Mouse (Mus musculus) liver, embryonic 14.5 days (tissue): ENCODE measurements around the gene Stam2.

Experiments used
- CTCF ChIP-seq: IDR thresholded peaks from 2 replicates; pipeline ENCODE4 v1.5.1; 2016; ENCODE audit warnings: antibody characterized with exemption, low read depth, control low read depth
- EP300 ChIP-seq: IDR thresholded peaks from 2 replicates; pipeline ENCODE4 v1.6.1; 2016; ENCODE audit warnings: antibody characterized with exemption, low read depth

- TF ChIP-seq CTCF: no peak
- TF ChIP-seq EP300: no peak
Observed at GRCm38 (mm10) chr2:52691745-52692144, 50.3 kb downstream of the Stam2 start.
